Mouse (Mus musculus) cerebellum, adult 2 months (tissue): ENCODE results near the gene Rala. TPM values are rescaled to one million over a fixed set of nuclear protein-coding genes. Genes with fewer than 3 reads are reported as not detected.

Experiments used
- DNase-seq, 2 experiments: peaks; one replicate each; pipeline ENCODE4 v3.0.0; 2021
- H3K27ac ChIP-seq: fragments of 200-500 bp; 2 replicates; pipeline ENCODE4 v1.5.1; 2012; ENCODE audit warnings: low read length, control low read depth, inconsistent platforms; ENCODE audit not compliant: insufficient read depth
- H3K27me3 ChIP-seq: fragments of 200-500 bp; 2 replicates; pipeline ENCODE4 v1.6.1; 2012; ENCODE audit warnings: inconsistent platforms, mild to moderate bottlenecking, low read length, moderate library complexity; ENCODE audit not compliant: control insufficient read depth, insufficient read depth
- H3K4me1 ChIP-seq: fragments of 200-500 bp; 2 replicates; pipeline ENCODE4 v1.6.1; 2011; ENCODE audit warnings: low read length; ENCODE audit not compliant: control insufficient read depth, insufficient read depth
- H3K4me3 ChIP-seq: fragments of 200-500 bp; replicated peaks from 2 replicates; pipeline ENCODE3; 2011; ENCODE audit warnings: mild to moderate bottlenecking, low read depth, low read length, control low read depth; ENCODE audit not compliant: insufficient read depth
- CTCF ChIP-seq: fragments of 200-500 bp; IDR thresholded peaks from 2 replicates; pipeline ENCODE4 v1.5.1; 2011; ENCODE audit warnings: low read depth, mild to moderate bottlenecking, control low read depth, low read length, moderate library complexity, borderline replicate concordance; ENCODE audit not compliant: insufficient read depth
- POLR2A ChIP-seq: fragments of 200-500 bp; IDR thresholded peaks from 2 replicates; pipeline ENCODE4 v1.6.1; 2011; ENCODE audit warnings: low read length, control low read depth, borderline replicate concordance; ENCODE audit not compliant: insufficient read depth
- WGBS: fragments of 180-500 bp; shearing (Covaris S2); methylation state at CpG from one replicate; pipeline ENCODE4 v1.1.7; 2018; 5-methylcytosine and 5-hydroxymethylcytosine counted together
- polyA plus RNA-seq: library from polyadenylated mRNA; depleted of rRNA; stranded (reverse); fragments of >200 nt; gene quantifications from 2 replicates; pipeline ENCODE4 v1.2.3, GENCODE M21; 2012; rRNA removed

The Rala gene
- polyA plus RNA-seq, 1 experiment = 51.5 TPM

DNA sequence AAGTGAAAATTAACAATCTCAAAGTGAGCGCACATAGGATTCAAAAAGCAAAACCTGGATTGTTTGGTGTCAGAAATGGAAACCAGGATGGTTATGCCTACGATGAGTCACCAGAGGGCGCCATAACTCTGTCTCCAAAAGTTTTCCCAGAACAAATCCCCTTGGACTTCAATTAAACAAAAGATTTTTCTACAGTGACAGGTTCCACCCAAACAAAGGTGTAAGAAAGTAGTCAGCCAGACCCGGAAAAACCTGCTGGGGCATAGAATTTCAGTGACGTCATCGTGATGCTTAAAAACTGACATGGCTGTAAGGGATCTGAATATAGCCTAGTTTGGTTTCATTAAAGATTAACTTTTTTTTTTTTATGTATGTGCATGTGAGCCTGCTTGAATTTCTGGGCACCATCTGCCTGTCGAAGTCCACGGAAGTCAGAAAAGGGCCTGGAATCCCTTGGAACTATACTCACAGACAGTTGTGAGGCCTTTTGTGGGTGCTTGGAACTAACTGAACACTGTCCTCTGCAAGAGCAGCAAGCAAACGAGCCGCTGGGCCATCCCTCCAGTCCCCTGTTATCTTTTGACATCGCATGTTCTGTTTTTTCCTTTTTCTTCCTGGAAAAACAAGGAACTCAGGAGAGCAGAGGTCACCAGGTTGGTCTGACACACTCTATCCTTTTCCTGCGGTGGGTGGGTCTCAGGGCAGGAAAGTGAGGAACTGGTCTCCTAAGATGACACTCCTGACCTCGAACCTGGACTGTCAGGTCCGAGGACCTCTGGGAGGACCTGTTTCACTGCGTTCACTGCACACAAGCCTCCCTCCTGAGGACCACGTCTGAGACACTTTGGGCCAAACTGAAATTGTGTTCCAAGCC is 106.2 kb downstream of the Rala start:
- Histone ChIP-seq H3K4me1 (no peaks in the 10 kb centered on the region), H3K27me3 (no peaks in the 10 kb centered on the region), H3K4me3 (no peak overlapping the region), H3K27ac (no peak overlapping the region)
- TF ChIP-seq POLR2A (no peak), CTCF (peak; percentile 51; the same call in 1 of the 2 replicates)
- peak; percentile 16 to 31 for DNase-seq
- WGBS = 42% methylated on average over 16 of the region's 16 CpGs

GRCm38 (mm10) chr13:17836808-17837207 is 107.2 kb downstream of the Rala start:
- Histone ChIP-seq H3K27ac (no peak overlapping the region), H3K4me3 (no peak overlapping the region), H3K27me3 (no peaks in the 10 kb centered on the region), H3K4me1 (no peaks in the 10 kb centered on the region)
- WGBS = 81% methylated on average over 7 of the region's 7 CpGs
- DNase-seq = no peak
- TF ChIP-seq CTCF = no peak
- TF ChIP-seq POLR2A = no peak

GRCm38 (mm10) chr13:17832940-17833339 is 111.1 kb downstream of the Rala start:
- Histone ChIP-seq H3K27ac (no peak overlapping the region), H3K4me1 (no peaks in the 10 kb centered on the region), H3K27me3 (no peaks in the 10 kb centered on the region), H3K4me3 (no peak overlapping the region)
- no peak for TF ChIP-seq CTCF
- TF ChIP-seq POLR2A = no peak
- WGBS = 69% methylated on average over 3 of the region's 3 CpGs
- no peak for DNase-seq

Other genes starting within 250 kb of the Rala start
- gene Mplkip, start 249.0 kb downstream of the Rala start, polyA plus RNA-seq = 7.5 and 7.8 TPM in 2 replicates
- 4.3 and 4.7 TPM in 2 replicates for gene Sugct, start 248.7 kb downstream of the Rala start, polyA plus RNA-seq
- gene Cdk13, start 139.1 kb downstream of the Rala start, polyA plus RNA-seq = 31.0 and 32.4 TPM in 2 replicates
- 25.5 and 27.0 TPM in 2 replicates for gene Yae1d1, start 49.1 kb upstream of the Rala start, polyA plus RNA-seq